Mouse (Mus musculus) liver, embryonic 15.5 days (tissue): Measurements from ENCODE around the gene Scgb2b17. TPM values are rescaled to one million over a fixed set of nuclear protein-coding genes. Genes with fewer than 3 reads are reported as not detected.
"Not testable (repeated sequence)": the region's sequence is repeated elsewhere in the genome, so short reads cannot be mapped to it uniquely, and the experiment has no call there.

Experiments used
- ATAC-seq: fragments of 200-750 bp; cut with Nextera tagmentation; 2 replicates; pipeline ENCODE4 v1.8.0; 2017; ENCODE audit warnings: moderate number of reproducible peaks, mild to moderate bottlenecking, moderate library complexity; ENCODE audit not compliant: insufficient read depth
- H3K27ac ChIP-seq: fragments of 300-500 bp; sonication (generic); replicated peaks from 2 replicates; pipeline ENCODE4 v1.5.1; 2015; ENCODE audit warnings: mild to moderate bottlenecking, inconsistent platforms
- H3K27me3 ChIP-seq: fragments of 300-500 bp; sonication (generic); 2 replicates; pipeline ENCODE4 v1.6.1; 2015; ENCODE audit warnings: mild to moderate bottlenecking, inconsistent platforms
- H3K36me3 ChIP-seq: fragments of 300-500 bp; sonication (generic); replicated peaks from 2 replicates; pipeline ENCODE4 v1.6.1; 2015; ENCODE audit warnings: moderate library complexity, mild to moderate bottlenecking, inconsistent platforms
- H3K4me1 ChIP-seq: fragments of 300-500 bp; sonication (generic); replicated peaks from 2 replicates; pipeline ENCODE4 v1.6.1; 2015; ENCODE audit warnings: inconsistent platforms
- H3K4me2 ChIP-seq: fragments of 300-500 bp; sonication (generic); 2 replicates; pipeline ENCODE4 v1.6.1; 2015; ENCODE audit warnings: moderate library complexity, mild to moderate bottlenecking, inconsistent platforms
- H3K4me3 ChIP-seq: fragments of 300-500 bp; sonication (generic); replicated peaks from 2 replicates; pipeline ENCODE4 v1.5.1; 2015; ENCODE audit warnings: mild to moderate bottlenecking, inconsistent platforms
- H3K9ac ChIP-seq: fragments of 300-500 bp; sonication (generic); 2 replicates; pipeline ENCODE4 v1.6.1; 2015; ENCODE audit warnings: moderate library complexity, mild to moderate bottlenecking, inconsistent platforms
- H3K9me3 ChIP-seq: fragments of 300-500 bp; sonication (generic); replicated peaks from 2 replicates; pipeline ENCODE4 v1.6.1; 2016; ENCODE audit warnings: inconsistent platforms
- polyA plus RNA-seq: library from polyadenylated mRNA; unstranded; fragments of >200 nt; fragmentation: Nextera tagmentation; extraction: Ambion mirVana; gene quantifications from 2 replicates; pipeline ENCODE4 v1.2.1, GENCODE M21; 2015

Scgb2b17 gene
- not detected in 2 replicates for polyA plus RNA-seq

GRCm38 (mm10) chr7:33056461-33056860, at the start of gene Scgb2b17:
Scgb2b17 (minus strand) TSS chr7:33056561.
- not testable (repeated sequence) for H3K4me3 ChIP-seq, H3K4me1 ChIP-seq, H3K27ac ChIP-seq, H3K4me2 ChIP-seq, H3K9me3 ChIP-seq, H3K9ac ChIP-seq, H3K27me3 ChIP-seq, H3K36me3 ChIP-seq, ATAC-seq

DNA sequence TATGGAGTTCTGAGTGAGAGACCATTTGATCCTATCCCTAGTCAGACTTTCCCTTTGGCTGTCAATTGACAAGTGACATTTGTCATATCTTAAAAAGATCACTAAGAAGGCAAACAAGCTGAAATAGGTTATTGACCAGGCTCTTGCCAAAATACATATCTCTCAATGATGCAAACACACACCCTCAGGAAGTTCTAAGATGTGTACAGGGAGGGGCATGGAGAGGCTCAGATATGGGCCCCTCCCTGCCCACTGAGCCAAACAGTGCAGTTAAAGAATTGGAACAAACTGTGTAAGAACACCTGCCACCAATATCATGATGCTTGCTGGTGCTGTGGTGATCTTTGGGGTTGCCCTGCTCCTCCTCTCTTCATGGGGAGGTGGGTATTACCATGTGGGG, 6.8 kb upstream of the Scgb2b17 start, which contains the start of gene Scgb1b17:
TSS of gene Scgb1b17 (plus strand) at position 301 of the 400 bp plus-strand sequence.
- not testable (repeated sequence) for H3K27me3 ChIP-seq, H3K4me3 ChIP-seq, ATAC-seq, H3K27ac ChIP-seq, H3K4me1 ChIP-seq, H3K36me3 ChIP-seq, H3K4me2 ChIP-seq, H3K9me3 ChIP-seq, H3K9ac ChIP-seq

Other genes with a start within 250 kb of the Scgb2b17 start
- not detected in 2 replicates for gene Scgb2b15, start 226.9 kb downstream of the Scgb2b17 start, polyA plus RNA-seq
- not detected in 2 replicates for gene Scgb1b15, start 220.0 kb downstream of the Scgb2b17 start, polyA plus RNA-seq
- gene Scgb1b17, start 6.9 kb upstream of the Scgb2b17 start, polyA plus RNA-seq, result not detected in 2 replicates
- not detected in 2 replicates for gene Scgb2b18, start 117.3 kb upstream of the Scgb2b17 start, polyA plus RNA-seq
- not detected in 2 replicates for gene Scgb1b18, start 129.0 kb upstream of the Scgb2b17 start, polyA plus RNA-seq
- gene Scgb2b19, start 223.8 kb upstream of the Scgb2b17 start, polyA plus RNA-seq, result not detected in 2 replicates
- gene Scgb1b19, start 230.7 kb upstream of the Scgb2b17 start, polyA plus RNA-seq, result not detected in 2 replicates